Mouse (Mus musculus) lung, adult 2 months (tissue): ENCODE results near the gene Sat2. TPM values are rescaled to one million over a fixed set of nuclear protein-coding genes. Genes with fewer than 3 reads are reported as not detected.
A peak's percentile ranks its signal among the peaks of the same experiment; 100 is the strongest.

Experiments
- DNase-seq: peaks from one replicate; pipeline ENCODE4 v3.0.0; 2022
- H3K4me1 ChIP-seq: fragments of 200-500 bp; 2 replicates; pipeline ENCODE4 v1.6.1; 2011; ENCODE audit warnings: low read length; ENCODE audit not compliant: control insufficient read depth, insufficient read depth
- H3K4me3 ChIP-seq: fragments of 200-500 bp; replicated peaks from 2 replicates; pipeline ENCODE3; 2011; ENCODE audit warnings: low read depth, mild to moderate bottlenecking, control low read depth, low read length; ENCODE audit errors: extremely low read depth
- CTCF ChIP-seq: fragments of 200-500 bp; IDR thresholded peaks from 2 replicates; pipeline ENCODE4 v1.5.1; 2011; ENCODE audit warnings: mild to moderate bottlenecking, low read length, control low read depth; ENCODE audit not compliant: insufficient read depth
- POLR2A ChIP-seq: fragments of 200-500 bp; IDR thresholded peaks from 2 replicates; pipeline ENCODE4 v1.6.1; 2011; ENCODE audit warnings: low read depth, mild to moderate bottlenecking, control low read depth, low read length, borderline replicate concordance; ENCODE audit errors: extremely low read depth
- WGBS: fragments of 180-500 bp; shearing (Covaris S2); methylation state at CpG from one replicate; pipeline ENCODE4 v1.1.7; 2018; 5-methylcytosine and 5-hydroxymethylcytosine counted together
- polyA plus RNA-seq: library from polyadenylated mRNA; depleted of rRNA; stranded (reverse); fragments of >200 nt; gene quantifications from 2 replicates; pipeline ENCODE4 v1.2.3, GENCODE M21; 2012

Gene Sat2
- polyA plus RNA-seq, 1 experiment, result 6.1 TPM

GRCm38 (mm10) chr11:69581814-69582213 lies 40.0 kb upstream of the Sat2 start:
- TF ChIP-seq POLR2A, result no peak
- TF ChIP-seq CTCF, result no peak
- WGBS, result 1% methylated on average over 8 of the region's 8 CpGs
- DNase-seq, result no peak
- H3K4me1 ChIP-seq, result peaks cover 10% of the 10 kb centered on the region
- H3K4me3 ChIP-seq, result peak overlapping the region; percentile 91

GRCm38 (mm10) chr11:69582230-69582805 lies 39.5 kb upstream of the Sat2 start:
- TF ChIP-seq POLR2A (no peak), CTCF (no peak)
- no peak overlapping the region for H3K4me3 ChIP-seq
- no peak for DNase-seq
- H3K4me1 ChIP-seq, result peaks cover 10% of the 10 kb centered on the region
- WGBS, result 61% methylated on average over 9 of the region's 9 CpGs

GRCm38 (mm10) chr11:69584008-69584407 lies 37.8 kb upstream of the Sat2 start:
- H3K4me3 ChIP-seq, result no peak overlapping the region
- DNase-seq, result no peak
- TF ChIP-seq POLR2A (no peak), CTCF (no peak)

GRCm38 (mm10) chr11:69584937-69585336 lies 36.9 kb upstream of the Sat2 start:
- DNase-seq, result no peak
- no peaks in the 10 kb centered on the region; the same call in 1 of the 2 replicates for H3K4me1 ChIP-seq
- no peak overlapping the region for H3K4me3 ChIP-seq
- TF ChIP-seq POLR2A (no peak), CTCF (no peak)
- WGBS, result 94% methylated on average over 13 of the region's 13 CpGs

More at GRCm38 (mm10) chr11:69584008-69584407, 37.8 kb upstream of the Sat2 start:
- WGBS, result 81% methylated on average over 7 of the region's 7 CpGs
- no peaks in the 10 kb centered on the region; the same call in 1 of the 2 replicates for H3K4me1 ChIP-seq

GRCm38 (mm10) chr11:69585718-69586325 lies 36.0 kb upstream of the Sat2 start:
- Histone ChIP-seq H3K4me3 (no peak overlapping the region), H3K4me1 (no peaks in the 10 kb centered on the region; the same call in 1 of the 2 replicates)
- no peak for DNase-seq
- 70% methylated on average over 7 of the region's 7 CpGs for WGBS
- TF ChIP-seq POLR2A (no peak), CTCF (no peak)

- TF ChIP-seq POLR2A (no peak), CTCF (no peak)
- Histone ChIP-seq H3K4me3 (no peak overlapping the region), H3K4me1 (no peaks in the 10 kb centered on the region)
- no peak for DNase-seq
- WGBS, result 89% methylated on average over 22 of the region's 22 CpGs
Observed at GRCm38 (mm10) chr11:69589207-69589834, 32.5 kb upstream of the Sat2 start.

- no peak overlapping the region for H3K4me3 ChIP-seq
- no peaks in the 10 kb centered on the region for H3K4me1 ChIP-seq
- DNase-seq, result no peak
- TF ChIP-seq POLR2A (no peak), CTCF (no peak)
- WGBS, result 91% methylated on average over 8 of the region's 8 CpGs
Observed at GRCm38 (mm10) chr11:69590622-69591021, 31.2 kb upstream of the Sat2 start.

GRCm38 (mm10) chr11:69591424-69591823 lies 30.4 kb upstream of the Sat2 start:
- TF ChIP-seq POLR2A (no peak), CTCF (no peak)
- 87% methylated on average over 3 of the region's 3 CpGs for WGBS
- no peak overlapping the region for H3K4me3 ChIP-seq
- no peaks in the 10 kb centered on the region for H3K4me1 ChIP-seq
- DNase-seq, result no peak

- WGBS, result 73% methylated on average over 7 of the region's 7 CpGs
- H3K4me3 ChIP-seq, result no peak overlapping the region
- H3K4me1 ChIP-seq, result no peaks in the 10 kb centered on the region
- DNase-seq, result no peak
- no peak for TF ChIP-seq CTCF
- no peak for TF ChIP-seq POLR2A
Observed at GRCm38 (mm10) chr11:69591899-69592637, 29.8 kb upstream of the Sat2 start.

- no peaks in the 10 kb centered on the region for H3K4me1 ChIP-seq
- 75% methylated on average over 4 of the region's 4 CpGs for WGBS
- TF ChIP-seq CTCF, result no peak
- no peak for TF ChIP-seq POLR2A
- no peak for DNase-seq
- H3K4me3 ChIP-seq, result no peak overlapping the region
Observed at GRCm38 (mm10) chr11:69592799-69593198, 29.0 kb upstream of the Sat2 start.
